Mouse (Mus musculus) heart, embryonic 11.5 days (tissue): ENCODE data around the gene Cblb. TPM values are rescaled to one million over a fixed set of nuclear protein-coding genes. Genes with fewer than 3 reads are reported as not detected.

ENCODE experiments used
- ATAC-seq: fragments of 200-750 bp; cut with Nextera tagmentation; replicated peaks from 2 replicates; pipeline ENCODE4 v1.8.0; 2017; ENCODE audit warnings: moderate library complexity; ENCODE audit not compliant: insufficient number of reproducible peaks, low FRiP score, low TSS enrichment
- H3K27ac ChIP-seq: fragments of 300-500 bp; sonication (generic); 2 replicates; pipeline ENCODE4 v1.5.1; 2014; ENCODE audit warnings: mild to moderate bottlenecking, low read depth, low read length
- H3K27me3 ChIP-seq: fragments of 300-500 bp; sonication (generic); 2 replicates; pipeline ENCODE4 v1.6.1; 2014; ENCODE audit warnings: mild to moderate bottlenecking, low read length, mixed read lengths; ENCODE audit not compliant: control insufficient read depth, insufficient read depth
- H3K36me3 ChIP-seq: fragments of 300-500 bp; sonication (generic); 2 replicates; pipeline ENCODE4 v1.6.1; 2014; ENCODE audit warnings: mild to moderate bottlenecking, low read length, moderate library complexity, mixed read lengths; ENCODE audit not compliant: control insufficient read depth, insufficient read depth
- H3K4me1 ChIP-seq: fragments of 300-500 bp; sonication (generic); 2 replicates; pipeline ENCODE4 v1.6.1; 2014; ENCODE audit warnings: low read length; ENCODE audit not compliant: control insufficient read depth, insufficient read depth
- H3K4me2 ChIP-seq: fragments of 300-500 bp; sonication (generic); 2 replicates; pipeline ENCODE4 v1.6.1; 2014; ENCODE audit warnings: mild to moderate bottlenecking, moderate library complexity
- H3K4me3 ChIP-seq: fragments of 300-500 bp; sonication (generic); 2 replicates; pipeline ENCODE4 v1.5.1; 2014; ENCODE audit warnings: low read depth, low read length
- H3K9ac ChIP-seq: fragments of 300-500 bp; sonication (generic); 2 replicates; pipeline ENCODE4 v1.6.1; 2014; ENCODE audit warnings: mild to moderate bottlenecking, low read depth, low read length, moderate library complexity
- H3K9me3 ChIP-seq: fragments of 300-500 bp; sonication (generic); replicated peaks from 2 replicates; pipeline ENCODE4 v1.6.1; 2016; ENCODE audit warnings: low read length; ENCODE audit not compliant: control insufficient read depth
- WGBS: fragments of 180-500 bp; shearing (Covaris S2); extraction: QIAGEN DNeasy Blood & Tissue Kit; methylation state at CpG from one replicate; pipeline ENCODE4 v1.1.7; 2014; ENCODE audit not compliant: insufficient replicate concordance; 5-methylcytosine and 5-hydroxymethylcytosine counted together
- polyA plus RNA-seq: library from polyadenylated mRNA; unstranded; fragments of >200 nt; fragmentation: Nextera tagmentation; extraction: Ambion mirVana; gene quantifications from 2 replicates; pipeline ENCODE4 v1.2.1, GENCODE M21; 2014

The Cblb gene
- polyA plus RNA-seq, 1 experiment from 2014 or later = 15.3 TPM

- Histone ChIP-seq H3K27ac (peak overlapping the region; percentile 89), H3K36me3 (no peaks in the 10 kb centered on the region; the same call in 1 of the 2 replicates), H3K4me3 (no peak overlapping the region), H3K9ac (no peak overlapping the region), H3K4me1 (peaks cover 20% of the 10 kb centered on the region), H3K27me3 (0 out of 2 replicates have a peak, but pooled peaks cover 3% of the 10 kb centered on the region), H3K9me3 (no peaks in the 10 kb centered on the region), H3K4me2 (no peak overlapping the region)
- 0 out of 2 replicates have a peak, but pooled peaks have one; percentile 33 for ATAC-seq
- WGBS = 56% methylated on average over 2 of the region's 2 CpGs
Measured at GRCm38 (mm10) chr16:52071290-52071689, 40.3 kb downstream of the Cblb start.

GRCm38 (mm10) chr16:52071766-52072209 lies 40.8 kb downstream of the Cblb start:
- no peaks in the 10 kb centered on the region for H3K9me3 ChIP-seq
- H3K9ac ChIP-seq = no peak overlapping the region
- peak overlapping the region; percentile 89 for H3K27ac ChIP-seq
- H3K27me3 ChIP-seq = 0 out of 2 replicates have a peak, but pooled peaks cover 3% of the 10 kb centered on the region
- no peak overlapping the region for H3K4me3 ChIP-seq
- H3K36me3 ChIP-seq = no peaks in the 10 kb centered on the region; the same call in 1 of the 2 replicates
- peaks cover 24% of the 10 kb centered on the region for H3K4me1 ChIP-seq
- H3K4me2 ChIP-seq = peak overlapping the region; percentile 39
- WGBS = 32% methylated on average over 6 of the region's 6 CpGs
- peak; percentile 67; the same call in 1 of the 2 replicates for ATAC-seq

GRCm38 (mm10) chr16:52076652-52077051 lies 45.6 kb downstream of the Cblb start:
- Histone ChIP-seq H3K9ac (no peak overlapping the region), H3K36me3 (no peaks in the 10 kb centered on the region; the same call in 1 of the 2 replicates), H3K27ac (no peak overlapping the region), H3K27me3 (no peaks in the 10 kb centered on the region), H3K9me3 (no peaks in the 10 kb centered on the region), H3K4me3 (no peak overlapping the region), H3K4me2 (no peak overlapping the region), H3K4me1 (peaks cover 27% of the 10 kb centered on the region)
- ATAC-seq = no peak
- WGBS = 56% methylated on average over 7 of the region's 7 CpGs

- H3K27me3 ChIP-seq = no peaks in the 10 kb centered on the region
- 65% methylated on average over 4 of the region's 4 CpGs for WGBS
- ATAC-seq = no peak
- H3K36me3 ChIP-seq = no peaks in the 10 kb centered on the region; the same call in 1 of the 2 replicates
- H3K9ac ChIP-seq = no peak overlapping the region
- H3K4me2 ChIP-seq = no peak overlapping the region
- H3K4me3 ChIP-seq = no peak overlapping the region
- no peaks in the 10 kb centered on the region for H3K9me3 ChIP-seq
- no peak overlapping the region for H3K27ac ChIP-seq
- peaks cover 17% of the 10 kb centered on the region for H3K4me1 ChIP-seq
Measured at GRCm38 (mm10) chr16:52077901-52078300, 46.9 kb downstream of the Cblb start.

GRCm38 (mm10) chr16:52078758-52079474 lies 47.9 kb downstream of the Cblb start:
- no peak overlapping the region for H3K4me2 ChIP-seq
- ATAC-seq = no peak
- no peak overlapping the region for H3K4me3 ChIP-seq
- H3K36me3 ChIP-seq = no peaks in the 10 kb centered on the region; the same call in 1 of the 2 replicates
- peaks cover 17% of the 10 kb centered on the region for H3K4me1 ChIP-seq
- H3K9me3 ChIP-seq = no peaks in the 10 kb centered on the region
- no peaks in the 10 kb centered on the region for H3K27me3 ChIP-seq
- 53% methylated on average over 9 of the region's 9 CpGs for WGBS
- H3K27ac ChIP-seq = 0 out of 2 replicates have a peak overlapping the region, but pooled peaks have one; percentile 15
- H3K9ac ChIP-seq = no peak overlapping the region

GRCm38 (mm10) chr16:52079475-52079823 lies 48.4 kb downstream of the Cblb start:
- no peak overlapping the region for H3K4me3 ChIP-seq
- ATAC-seq = no peak
- no peak overlapping the region for H3K9ac ChIP-seq
- H3K4me2 ChIP-seq = no peak overlapping the region
- no peaks in the 10 kb centered on the region for H3K27me3 ChIP-seq
- H3K36me3 ChIP-seq = no peaks in the 10 kb centered on the region; the same call in 1 of the 2 replicates
- H3K9me3 ChIP-seq = no peaks in the 10 kb centered on the region
- no peak overlapping the region for H3K27ac ChIP-seq
- peaks cover 17% of the 10 kb centered on the region for H3K4me1 ChIP-seq
- WGBS = 91% methylated on average over 8 of the region's 8 CpGs

- Histone ChIP-seq H3K27ac (no peak overlapping the region), H3K4me1 (peaks cover 17% of the 10 kb centered on the region), H3K4me2 (no peak overlapping the region), H3K36me3 (no peaks in the 10 kb centered on the region), H3K9me3 (no peaks in the 10 kb centered on the region), H3K27me3 (no peaks in the 10 kb centered on the region), H3K4me3 (no peak overlapping the region), H3K9ac (no peak overlapping the region)
- WGBS = 72% methylated on average over 11 of the region's 11 CpGs
- no peak for ATAC-seq
Measured at GRCm38 (mm10) chr16:52080619-52081395, 49.8 kb downstream of the Cblb start.

- H3K27me3 ChIP-seq = no peaks in the 10 kb centered on the region
- WGBS = 16% methylated on average over 3 of the region's 3 CpGs
- H3K4me2 ChIP-seq = no peak overlapping the region
- no peak overlapping the region for H3K9ac ChIP-seq
- no peaks in the 10 kb centered on the region for H3K9me3 ChIP-seq
- no peak overlapping the region for H3K4me3 ChIP-seq
- H3K36me3 ChIP-seq = no peaks in the 10 kb centered on the region
- no peak overlapping the region for H3K27ac ChIP-seq
- no peak for ATAC-seq
- peaks cover 18% of the 10 kb centered on the region for H3K4me1 ChIP-seq
Measured at GRCm38 (mm10) chr16:52081756-52082155, 50.7 kb downstream of the Cblb start.
